Mouse (Mus musculus) bone marrow, adult 2 months (tissue): ENCODE measurements around the gene Castor1.

Experiments used
- CTCF ChIP-seq: fragments of 200-500 bp; IDR thresholded peaks from 2 replicates; pipeline ENCODE4 v1.5.1; 2011; ENCODE audit warnings: low read length, control low read depth; ENCODE audit not compliant: control insufficient read depth, insufficient read depth
- POLR2A ChIP-seq: fragments of 200-500 bp; IDR thresholded peaks from 2 replicates; pipeline ENCODE4 v1.6.1; 2011; ENCODE audit warnings: low read depth, mild to moderate bottlenecking, control low read depth, low read length, borderline replicate concordance; ENCODE audit not compliant: control insufficient read depth

- TF ChIP-seq CTCF, result no peak
- TF ChIP-seq POLR2A, result no peak
These were observed 3.0 kb upstream of the Castor1 start for GRCm38 (mm10) chr11:4215061-4215460.
